Mouse (Mus musculus): Measurements from ENCODE around the gene 1500009C09Rik. TPM values are rescaled to one million over a fixed set of nuclear protein-coding genes. Genes with fewer than 3 reads are reported as not detected.
A peak's percentile ranks its signal among the peaks of the same experiment; 100 is the strongest.

1500009C09Rik gene
- polyA plus RNA-seq, 1 experiment = not detected

DNA sequence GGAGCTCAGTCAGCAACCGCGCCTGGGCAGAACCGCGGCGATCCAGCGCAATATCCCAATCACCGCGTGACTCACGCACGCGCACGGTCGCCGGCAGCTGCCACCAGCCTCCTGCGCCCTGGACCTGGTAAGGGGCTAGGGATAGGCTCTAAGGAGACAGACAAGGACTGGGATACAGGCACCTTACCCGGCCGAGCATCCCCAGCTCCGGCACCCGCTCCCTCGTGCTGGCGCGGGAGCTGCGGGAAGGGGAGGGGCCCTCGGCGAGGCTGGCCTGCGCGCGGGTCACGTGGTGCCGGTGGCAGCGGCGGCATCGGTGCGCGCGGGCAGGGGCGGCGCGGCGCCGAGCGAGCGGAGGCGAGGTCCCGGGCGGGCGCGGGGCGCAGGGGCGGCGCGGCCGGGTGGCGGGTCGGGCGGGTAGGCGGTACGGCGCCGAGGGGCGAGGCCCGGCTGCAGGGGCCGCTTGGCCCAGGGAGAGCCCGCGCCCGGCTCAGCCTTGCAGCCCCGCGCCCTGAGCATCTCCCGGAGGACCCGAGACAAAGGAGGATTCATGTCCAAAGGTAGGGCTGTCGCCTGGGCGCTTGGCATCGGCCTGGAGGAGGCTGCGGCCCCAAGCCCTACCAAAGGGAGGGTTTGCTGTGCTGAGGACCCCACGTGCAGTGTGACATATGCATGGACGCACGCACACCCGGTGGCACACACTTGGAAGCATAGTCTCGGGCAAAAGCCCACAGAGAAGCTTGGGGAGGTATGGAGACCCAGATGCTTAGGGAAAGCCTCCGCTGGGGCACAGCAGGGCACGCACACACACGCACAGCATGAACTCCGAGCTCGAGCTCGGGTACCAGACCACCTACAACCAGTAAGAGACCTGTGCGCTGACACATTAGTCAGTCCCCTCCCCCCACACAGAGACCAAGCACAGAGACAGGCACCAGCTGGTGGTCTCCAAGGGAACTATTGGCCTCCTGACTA, 23.0 kb downstream of the 1500009C09Rik start:
- Histone ChIP-seq H3K4me3 (no peak overlapping the region), H3K27me3 (ENCODE audit: control insufficient read depth, insufficient read depth, insufficient read length) (peaks cover 85% of the 10 kb centered on the region), H3ac (ENCODE audit: control insufficient read depth, insufficient read length) (no peak overlapping the region), H3K79me2 (ENCODE audit: control insufficient read depth, insufficient read depth) (no peaks in the 10 kb centered on the region), H3K36me3 (ENCODE audit: control insufficient read depth, insufficient read depth) (no peaks in the 10 kb centered on the region), H3K4me2 (ENCODE audit: low read depth) (peak overlapping the region; percentile 48)
- TF ChIP-seq USF1 (IDR thresholded peaks at IDR 0.05; ENCODE audit: low read depth) (no peak), MYOD1 (IDR thresholded peaks at IDR 0.05; ENCODE audit: control insufficient read depth in 1 of 3, insufficient read length in 2 of 3, low read depth in 2 of 3) (peak in 1 of 3 experiments; percentile 19)

GRCm38 (mm10) chr15:82277591-82277990, 25.4 kb downstream of the 1500009C09Rik start:
- Histone ChIP-seq H3K4me3 (no peak overlapping the region), H3K27me3 (ENCODE audit: control insufficient read depth, insufficient read depth, insufficient read length) (peaks cover 76% of the 10 kb centered on the region), H3K79me2 (ENCODE audit: control insufficient read depth, insufficient read depth) (no peaks in the 10 kb centered on the region), H3ac (ENCODE audit: control insufficient read depth, insufficient read length) (no peak overlapping the region), H3K36me3 (ENCODE audit: control insufficient read depth, insufficient read depth) (no peaks in the 10 kb centered on the region), H3K4me2 (ENCODE audit: low read depth) (no peak overlapping the region)
- TF ChIP-seq MYOD1 (IDR thresholded peaks at IDR 0.05; ENCODE audit: control insufficient read depth in 1 of 3, insufficient read length in 2 of 3, low read depth in 2 of 3) = no peak
- TF ChIP-seq TCF12 (IDR thresholded peaks at IDR 0.05; ENCODE audit: insufficient read depth, poor library complexity, severe bottlenecking) = no peak
- TF ChIP-seq POLR2AphosphoS2 (IDR thresholded peaks at IDR 0.05; ENCODE audit: insufficient read length, low read depth) = no peak
- TF ChIP-seq POLR2A (IDR thresholded peaks at IDR 0.05; ENCODE audit: insufficient read length, low read depth) = no peak
- no peak for TF ChIP-seq USF1 (IDR thresholded peaks at IDR 0.05; ENCODE audit: low read depth)
- TF ChIP-seq MAX (IDR thresholded peaks at IDR 0.05; ENCODE audit: low read depth) = no peak
- no peak for TF ChIP-seq CEBPB (IDR thresholded peaks at IDR 0.05; ENCODE audit: insufficient read depth, poor library complexity, severe bottlenecking)
- TF ChIP-seq REST (IDR thresholded peaks at IDR 0.05; ENCODE audit: insufficient read depth, insufficient read length) = no peak
- TF ChIP-seq MYOG (IDR thresholded peaks at IDR 0.05; ENCODE audit: control insufficient read depth in 1 of 3, insufficient read depth in 1 of 3, insufficient read length in 2 of 3, low read depth in 2 of 3) = no peak
- no peak for TF ChIP-seq TCF3 (IDR thresholded peaks at IDR 0.05; ENCODE audit: insufficient read length, low read depth)
- no peak for TF ChIP-seq E2F4 (IDR thresholded peaks at IDR 0.05; ENCODE audit: insufficient read depth)
- TF ChIP-seq SRF (IDR thresholded peaks at IDR 0.05; ENCODE audit: control insufficient read depth, insufficient read length, low read depth) = no peak

DNA sequence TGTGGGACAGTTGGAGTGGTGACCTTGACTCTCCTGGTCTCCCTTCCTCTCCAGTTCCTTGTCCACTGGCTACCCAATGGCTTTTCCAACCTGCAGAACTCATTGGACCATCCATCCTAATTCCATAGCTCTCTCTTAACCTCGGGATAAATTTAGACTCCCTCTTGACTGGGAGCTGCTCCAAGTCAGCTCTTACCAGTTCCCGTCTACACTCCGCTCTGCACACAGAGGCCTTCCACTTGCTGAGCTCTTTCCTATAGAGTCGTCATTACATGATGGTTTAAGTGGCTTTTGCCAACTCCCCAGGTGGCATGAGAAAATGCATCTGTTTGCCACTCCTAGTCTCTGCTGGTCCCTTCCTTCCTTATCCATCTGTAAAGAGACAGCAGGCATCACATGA, 28.4 kb downstream of the 1500009C09Rik start:
- no peak for TF ChIP-seq POLR2A (IDR thresholded peaks at IDR 0.05; ENCODE audit: insufficient read length, low read depth)
- Histone ChIP-seq H3K79me2 (ENCODE audit: control insufficient read depth, insufficient read depth) (no peaks in the 10 kb centered on the region), H3ac (ENCODE audit: control insufficient read depth, insufficient read length) (no peak overlapping the region), H3K4me3 (no peak overlapping the region), H3K27me3 (ENCODE audit: control insufficient read depth, insufficient read depth, insufficient read length) (peaks cover 65% of the 10 kb centered on the region), H3K36me3 (ENCODE audit: control insufficient read depth, insufficient read depth) (no peaks in the 10 kb centered on the region), H3K4me2 (ENCODE audit: low read depth) (no peak overlapping the region)

DNA sequence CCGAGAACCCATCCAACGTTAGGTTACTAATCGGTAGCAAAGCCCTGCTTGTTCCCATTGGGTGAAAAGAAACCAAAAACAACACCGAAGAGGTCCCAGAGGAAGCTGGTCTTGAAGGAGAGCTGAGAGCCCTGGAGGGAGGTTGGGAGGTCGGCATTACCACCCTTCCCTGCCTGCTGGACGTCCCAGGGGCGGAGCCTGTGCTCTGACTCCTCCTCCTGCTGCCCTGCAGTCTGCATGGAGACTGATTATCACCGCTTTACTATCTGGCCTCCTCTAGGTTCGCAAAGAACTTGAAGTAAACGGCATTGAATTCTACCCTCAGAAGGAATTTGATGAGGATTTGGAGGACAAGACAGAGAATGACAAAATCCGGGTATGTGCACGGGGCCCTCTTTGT, 34.0 kb downstream of the 1500009C09Rik start:
- no peak overlapping the region for H3K4me2 ChIP-seq (ENCODE audit: low read depth)
- H3K36me3 ChIP-seq (ENCODE audit: control insufficient read depth, insufficient read depth) = no peaks in the 10 kb centered on the region
- no peaks in the 10 kb centered on the region for H3K79me2 ChIP-seq (ENCODE audit: control insufficient read depth, insufficient read depth)
- TF ChIP-seq TCF3 (IDR thresholded peaks at IDR 0.05; ENCODE audit: insufficient read length, low read depth) (no peak), POLR2A (IDR thresholded peaks at IDR 0.05; ENCODE audit: insufficient read length, low read depth) (no peak), SRF (IDR thresholded peaks at IDR 0.05; ENCODE audit: control insufficient read depth, insufficient read length, low read depth) (no peak), USF1 (IDR thresholded peaks at IDR 0.05; ENCODE audit: low read depth) (no peak)
- no peak overlapping the region for H3ac ChIP-seq (ENCODE audit: control insufficient read depth, insufficient read length)
- H3K4me3 ChIP-seq = no peak overlapping the region
- peaks cover 40% of the 10 kb centered on the region for H3K27me3 ChIP-seq (ENCODE audit: control insufficient read depth, insufficient read depth, insufficient read length)

DNA sequence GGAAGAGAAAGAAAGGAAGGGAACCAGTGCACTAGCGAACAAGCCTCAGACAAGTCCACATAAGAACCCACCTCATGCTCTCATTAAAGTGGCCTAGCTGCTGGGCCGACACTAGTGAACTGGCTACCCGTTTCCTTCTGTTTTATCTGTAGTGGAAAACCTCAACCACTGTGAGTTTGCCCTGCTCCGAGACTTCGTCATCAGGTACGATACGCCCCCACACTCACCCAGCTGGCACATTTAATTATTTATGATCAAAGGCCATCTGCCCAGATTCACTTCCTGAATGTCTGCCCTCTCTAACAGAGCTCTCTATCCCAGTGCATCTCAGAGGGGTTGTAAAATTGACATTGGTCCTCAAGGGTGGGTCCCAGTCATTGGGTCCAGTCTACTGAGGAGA, 38.1 kb downstream of the 1500009C09Rik start:
- TF ChIP-seq MYOD1 (IDR thresholded peaks at IDR 0.05; ENCODE audit: control insufficient read depth in 1 of 3, insufficient read length in 2 of 3, low read depth in 2 of 3) (no peak), MAX (IDR thresholded peaks at IDR 0.05; ENCODE audit: low read depth) (no peak), CEBPB (IDR thresholded peaks at IDR 0.05; ENCODE audit: insufficient read depth, poor library complexity, severe bottlenecking) (no peak), MYOG (IDR thresholded peaks at IDR 0.05; ENCODE audit: control insufficient read depth in 1 of 3, insufficient read depth in 1 of 3, insufficient read length in 2 of 3, low read depth in 2 of 3) (no peak), REST (IDR thresholded peaks at IDR 0.05; ENCODE audit: insufficient read depth, insufficient read length) (no peak), E2F4 (IDR thresholded peaks at IDR 0.05; ENCODE audit: insufficient read depth) (no peak), SRF (IDR thresholded peaks at IDR 0.05; ENCODE audit: control insufficient read depth, insufficient read length, low read depth) (no peak), USF1 (IDR thresholded peaks at IDR 0.05; ENCODE audit: low read depth) (no peak), POLR2A (IDR thresholded peaks at IDR 0.05; ENCODE audit: insufficient read length, low read depth) (no peak), TCF12 (IDR thresholded peaks at IDR 0.05; ENCODE audit: insufficient read depth, poor library complexity, severe bottlenecking) (no peak), TCF3 (IDR thresholded peaks at IDR 0.05; ENCODE audit: insufficient read length, low read depth) (no peak), POLR2AphosphoS2 (IDR thresholded peaks at IDR 0.05; ENCODE audit: insufficient read length, low read depth) (no peak)
- Histone ChIP-seq H3K4me2 (ENCODE audit: low read depth) (no peak overlapping the region), H3K4me3 (no peak overlapping the region), H3K27me3 (ENCODE audit: control insufficient read depth, insufficient read depth, insufficient read length) (peaks cover 48% of the 10 kb centered on the region), H3K36me3 (ENCODE audit: control insufficient read depth, insufficient read depth) (no peaks in the 10 kb centered on the region), H3K79me2 (ENCODE audit: control insufficient read depth, insufficient read depth) (no peaks in the 10 kb centered on the region), H3ac (ENCODE audit: control insufficient read depth, insufficient read length) (no peak overlapping the region)

All from myocyte (in vitro differentiated cells).